Mouse (Mus musculus): ENCODE measurements around the gene Dlg1. TPM values are rescaled to one million over a fixed set of nuclear protein-coding genes. Genes with fewer than 3 reads are reported as not detected.

Gene Dlg1
- polyA plus RNA-seq, 1 experiment, result 11.9 TPM

DNA sequence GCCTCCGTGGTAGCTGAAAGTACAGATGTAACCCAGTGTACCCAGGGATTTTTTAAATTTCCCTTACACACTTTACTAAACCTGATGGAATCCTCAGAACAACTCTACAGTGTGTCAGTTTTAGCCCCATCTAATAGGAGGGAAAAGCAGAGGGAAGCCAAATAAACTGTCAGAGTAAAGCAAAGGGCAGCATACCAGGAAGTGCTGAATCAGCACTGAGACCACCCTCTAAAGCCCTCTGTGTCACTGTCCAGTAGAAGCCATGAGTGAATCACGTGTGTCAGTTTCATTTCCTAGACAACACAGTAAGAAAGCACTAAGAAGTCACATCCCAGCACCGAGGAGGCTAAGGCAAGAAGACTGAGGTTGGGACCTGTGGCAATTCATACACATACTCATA is 174.1 kb downstream of the Dlg1 start:
- TF ChIP-seq GATA1 (IDR thresholded peaks at IDR 0.05; ENCODE audit: low read length), result no peak

DNA sequence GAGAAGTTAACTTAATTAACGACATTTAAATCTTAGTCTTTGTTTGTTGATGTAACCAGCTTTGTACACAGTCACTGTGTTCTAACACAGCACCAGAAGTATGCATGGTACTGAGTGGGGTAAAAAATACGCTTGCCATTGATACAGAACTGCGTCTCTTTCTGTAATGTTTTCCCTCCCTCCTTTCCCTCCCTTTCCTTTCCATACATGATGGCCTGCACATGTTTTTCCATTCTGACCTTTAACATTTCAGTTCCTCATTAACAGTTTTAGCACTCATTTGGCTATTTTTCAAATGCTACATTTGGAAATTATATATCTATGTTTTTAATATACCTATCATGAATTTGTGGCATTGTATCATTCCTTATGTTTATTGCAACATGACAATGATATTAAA is 181.0 kb downstream of the Dlg1 start:
- TF ChIP-seq GATA1 (IDR thresholded peaks at IDR 0.05; ENCODE audit: low read length), result no peak

DNA sequence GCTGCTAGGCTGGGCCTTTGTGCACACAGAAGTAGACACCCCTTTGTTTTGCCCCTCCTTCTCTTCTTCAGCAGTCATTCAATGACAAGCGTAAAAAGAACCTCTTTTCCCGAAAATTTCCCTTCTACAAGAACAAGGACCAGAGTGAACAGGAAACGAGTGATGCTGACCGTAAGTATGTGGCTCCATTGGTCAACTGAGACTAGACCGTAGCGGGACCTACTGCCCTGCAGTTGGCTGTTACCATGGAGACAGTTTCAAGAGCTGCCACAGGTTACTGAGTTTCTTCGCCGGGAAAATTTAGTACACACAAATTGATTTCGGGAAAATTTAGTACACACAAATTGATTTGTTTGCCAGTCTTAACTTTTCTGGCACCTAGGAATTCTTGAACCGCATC is 183.5 kb downstream of the Dlg1 start:
- no peak for TF ChIP-seq GATA1 (IDR thresholded peaks at IDR 0.05; ENCODE audit: low read length)

DNA sequence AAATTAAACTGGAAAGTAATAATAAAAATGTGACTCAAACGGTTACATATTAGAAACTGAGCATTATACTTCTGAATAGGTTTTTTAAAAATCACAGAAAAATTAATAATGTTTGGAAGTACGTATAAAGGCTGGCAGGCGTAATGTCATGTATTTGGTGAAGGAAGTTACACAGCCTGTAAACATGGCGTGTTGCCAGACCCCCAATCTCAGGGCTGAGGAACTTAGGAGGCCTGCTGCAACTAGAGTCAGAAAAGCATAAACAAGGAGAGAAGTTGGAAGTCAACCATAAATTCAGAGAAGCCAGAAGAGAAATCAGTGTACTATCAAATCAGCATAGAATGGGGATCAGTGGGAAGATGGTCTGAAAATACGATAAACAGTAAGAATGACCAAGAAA is 200.7 kb downstream of the Dlg1 start:
- TF ChIP-seq GATA1 (IDR thresholded peaks at IDR 0.05; ENCODE audit: low read length), result no peak

DNA sequence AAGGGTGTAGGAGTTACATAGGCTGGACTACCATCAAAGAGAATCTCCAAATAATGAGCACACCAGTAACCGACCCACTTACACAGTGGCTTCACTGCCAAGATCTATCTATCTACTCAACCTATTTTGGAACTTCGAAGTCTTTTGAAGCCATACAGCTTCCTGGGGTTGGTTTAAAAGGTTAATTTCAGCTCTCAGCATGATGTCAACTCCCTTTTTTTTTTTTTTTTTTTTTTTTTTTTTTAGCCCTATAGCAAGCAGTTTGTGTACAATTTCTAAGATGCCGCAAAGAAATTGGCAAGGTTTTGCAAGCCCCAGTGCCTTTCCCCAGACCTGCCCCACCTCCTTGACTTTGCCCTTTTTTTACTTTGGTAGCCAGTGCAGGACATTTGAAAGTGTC is 202.0 kb downstream of the Dlg1 start:
- TF ChIP-seq GATA1 (IDR thresholded peaks at IDR 0.05; ENCODE audit: low read length), result no peak

GRCm38 (mm10) chr16:31866911-31867310 is 203.7 kb downstream of the Dlg1 start:
- TF ChIP-seq GATA1 (IDR thresholded peaks at IDR 0.05; ENCODE audit: low read length), result no peak

DNA sequence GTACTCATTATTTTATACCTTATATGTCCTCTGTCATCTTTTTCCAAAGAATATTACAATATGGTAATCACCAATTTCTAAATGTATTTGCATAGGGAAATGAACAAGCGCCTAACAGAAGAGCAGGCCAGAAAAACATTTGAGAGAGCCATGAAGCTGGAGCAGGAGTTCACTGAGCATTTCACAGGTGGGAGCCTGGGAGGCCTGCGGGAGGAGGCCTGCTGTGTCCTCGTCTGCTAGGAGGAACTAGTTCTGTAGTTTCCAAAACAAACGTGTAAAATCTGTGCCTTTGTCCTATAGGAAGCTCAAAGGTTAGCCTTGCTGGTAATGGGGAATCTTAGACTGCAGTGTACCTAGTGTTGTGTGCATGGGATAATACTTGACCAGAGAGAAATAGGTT is 204.5 kb downstream of the Dlg1 start:
- no peak for TF ChIP-seq GATA1 (IDR thresholded peaks at IDR 0.05; ENCODE audit: low read length)

DNA sequence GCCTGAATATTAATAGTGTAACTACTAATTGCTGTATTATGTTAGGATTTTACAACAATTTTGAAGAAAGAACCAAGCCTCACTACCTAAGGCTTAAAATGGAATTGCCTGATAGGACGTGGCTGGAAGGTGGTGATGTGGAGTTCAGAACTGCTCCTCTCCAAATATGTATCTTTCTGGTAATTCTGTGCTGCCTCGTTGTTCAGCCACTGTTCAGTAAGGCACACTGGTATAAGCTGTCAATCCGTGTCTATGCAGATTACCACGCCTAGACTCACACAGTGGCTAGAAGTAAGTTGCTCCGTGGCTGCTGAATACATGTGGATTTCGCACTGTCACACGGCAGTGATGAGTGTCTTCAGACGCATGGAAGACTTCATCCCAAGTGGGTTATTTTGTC is 210.5 kb downstream of the Dlg1 start:
- no peak for TF ChIP-seq GATA1 (IDR thresholded peaks at IDR 0.05; ENCODE audit: low read length)

- TF ChIP-seq GATA1 (IDR thresholded peaks at IDR 0.05; ENCODE audit: low read length), result no peak
Observed at GRCm38 (mm10) chr16:31875391-31875790, 212.1 kb downstream of the Dlg1 start.

GRCm38 (mm10) chr16:31876386-31876785 is 213.1 kb downstream of the Dlg1 start:
- TF ChIP-seq GATA1 (IDR thresholded peaks at IDR 0.05; ENCODE audit: low read length), result no peak

GRCm38 (mm10) chr16:31878052-31878451 is 214.8 kb downstream of the Dlg1 start:
- no peak for TF ChIP-seq GATA1 (IDR thresholded peaks at IDR 0.05; ENCODE audit: low read length)

DNA sequence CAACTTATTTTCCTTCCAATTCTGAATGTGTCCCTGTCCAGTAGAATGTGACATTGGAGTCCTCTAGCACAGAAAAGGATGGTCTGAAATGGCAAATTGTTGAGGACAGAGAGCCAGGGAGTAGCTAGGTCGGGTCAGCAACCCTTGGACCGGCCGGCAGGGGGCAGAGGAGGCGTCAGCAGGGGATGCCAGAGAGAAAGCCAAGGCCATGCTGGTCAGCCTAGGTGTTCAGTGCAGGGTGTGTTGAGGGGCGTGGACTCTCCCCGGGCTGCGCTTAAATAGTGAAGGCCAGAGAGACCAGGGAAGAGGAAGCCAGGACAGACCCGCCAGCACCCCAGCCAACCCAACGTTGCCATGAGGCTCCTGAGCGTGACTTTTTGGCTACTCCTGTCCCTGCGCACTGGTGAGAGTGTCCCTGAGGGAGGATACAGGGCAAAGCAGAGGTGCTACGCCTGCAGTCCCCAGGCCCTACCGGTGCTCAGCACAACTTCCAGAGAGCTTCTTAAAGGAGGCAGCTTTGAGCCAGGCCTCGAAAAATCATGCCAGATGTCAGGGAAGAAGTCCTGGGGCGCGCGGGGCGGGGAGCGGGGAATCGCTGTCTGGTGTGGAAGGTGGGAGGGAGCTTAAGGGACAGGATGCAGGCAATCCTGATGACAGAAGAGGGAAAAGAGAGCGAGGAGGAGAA is 215.5 kb downstream of the Dlg1 start, which contains the start of gene Meltf:
Gene Meltf, plus strand, starts transcription at position 238 of the 685 bp plus-strand sequence.
- TF ChIP-seq GATA1 (IDR thresholded peaks at IDR 0.05; ENCODE audit: low read length), result no peak

GRCm38 (mm10) chr16:31880146-31880840 is 217.1 kb downstream of the Dlg1 start:
- no peak for TF ChIP-seq GATA1 (IDR thresholded peaks at IDR 0.05; ENCODE audit: low read length)

DNA sequence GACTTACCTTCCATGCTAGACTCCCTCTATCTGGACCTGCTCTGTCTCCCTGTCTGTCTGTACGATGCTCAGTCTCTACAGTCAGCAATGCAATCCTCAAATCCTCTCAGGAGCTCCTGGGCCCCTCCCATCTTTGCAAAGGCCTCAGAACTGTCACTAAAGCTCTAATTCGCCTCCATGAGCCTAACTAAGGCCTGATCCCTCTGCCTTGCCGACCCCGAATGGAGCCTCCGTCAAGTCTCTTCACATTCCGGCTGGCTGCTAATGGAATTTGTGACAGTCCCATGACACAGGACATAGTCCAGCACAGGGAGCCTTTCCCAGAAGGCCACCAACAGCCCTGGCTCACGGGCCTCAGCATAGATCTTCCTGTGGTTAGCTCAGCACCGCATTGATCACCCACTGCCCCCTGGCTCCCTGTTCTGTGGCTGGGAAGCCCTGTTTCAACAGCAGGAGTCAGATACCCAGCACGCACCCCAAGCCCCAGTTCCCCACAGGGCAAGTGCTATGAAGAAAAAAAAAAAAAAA is 219.2 kb downstream of the Dlg1 start:
- TF ChIP-seq GATA1 (IDR thresholded peaks at IDR 0.05; ENCODE audit: low read length), result no peak

DNA sequence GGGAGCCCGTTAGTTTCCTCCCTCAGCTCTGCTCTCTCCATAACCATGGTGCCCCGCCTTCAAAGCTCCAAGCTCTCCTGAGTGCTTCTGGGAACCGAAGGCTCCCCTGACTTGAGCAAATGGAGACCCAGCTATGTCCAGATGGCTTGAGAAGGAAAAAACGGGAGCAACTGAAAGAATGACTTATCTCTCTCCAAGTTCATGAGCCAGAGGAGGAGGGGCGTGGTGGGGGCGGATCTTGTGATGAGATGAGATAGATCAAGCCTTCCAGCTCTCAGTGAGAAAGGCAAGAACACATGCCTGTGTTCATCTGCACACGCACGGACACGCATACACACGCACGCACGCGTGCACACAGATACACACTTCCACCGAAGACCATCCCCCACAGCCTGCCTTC is 220.1 kb downstream of the Dlg1 start:
- no peak for TF ChIP-seq GATA1 (IDR thresholded peaks at IDR 0.05; ENCODE audit: low read length)

GRCm38 (mm10) chr16:31883902-31884301 is 220.7 kb downstream of the Dlg1 start:
- TF ChIP-seq GATA1 (IDR thresholded peaks at IDR 0.05; ENCODE audit: low read length), result no peak

DNA sequence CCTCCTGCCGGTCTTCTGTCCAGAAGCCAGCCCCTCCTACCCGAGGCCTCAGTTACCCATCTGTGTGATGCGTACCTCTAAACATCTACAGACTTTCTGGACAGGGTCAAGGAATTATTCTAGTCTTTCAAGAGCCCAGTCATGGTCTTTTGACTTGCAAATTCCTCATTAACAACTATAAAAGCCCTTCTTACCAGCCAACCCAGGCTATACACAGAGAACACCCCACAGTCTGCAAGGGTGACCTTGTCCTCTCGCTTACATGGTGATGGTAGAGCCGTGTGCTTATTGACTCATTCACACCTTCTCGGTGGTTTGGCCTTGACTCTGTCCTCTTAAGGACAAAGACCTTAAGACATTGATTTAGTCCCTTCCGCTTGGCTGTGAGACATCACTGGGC is 227.7 kb downstream of the Dlg1 start:
- no peak for TF ChIP-seq GATA1 (IDR thresholded peaks at IDR 0.05; ENCODE audit: low read length)

Data from G1E-ER4 (cell line).